7 mouse cellular contexts compared by ENCODE assay signal in genomic region chr12:95698556-95698955, GRCm38 (mm10). TPM values are rescaled to one million over a fixed set of nuclear protein-coding genes. Genes with fewer than 3 reads are reported as not detected.
DNase-seq lines count a peak whose midpoint lies in the region; ATAC-seq lines count a peak whose summit lies in the region.

No protein-coding gene starts in this region.

- no peak for DNase-seq in liver, embryonic 11.5 days (ENCODE audit: low spot score)
- DNase-seq in retina, postnatal 1 day: peak; percentile 47
- DNase-seq in urinary bladder, postnatal 4 days (ENCODE audit: low spot score in 2 of 2): no peak
- DNase-seq in layer of hippocampus, adult 9-10 months (ENCODE audit: low spot score): no peak

- H3K9ac ChIP-seq in liver, embryonic 11.5 days (ENCODE audit: low read depth, low read length): no peak overlapping the region
- H3K9ac ChIP-seq in liver, embryonic 12.5 days: no peak overlapping the region
- H3K9ac ChIP-seq in embryonic facial prominence, embryonic 15.5 days: no peak overlapping the region
- no peak overlapping the region for H3K9ac ChIP-seq in intestine, embryonic 15.5 days

- no peak overlapping the region for H3K27ac ChIP-seq in liver, embryonic 11.5 days (ENCODE audit: low read depth, low read length)
- no peak overlapping the region for H3K27ac ChIP-seq in liver, embryonic 12.5 days
- H3K27ac ChIP-seq in embryonic facial prominence, embryonic 15.5 days (replicated peaks): 0 out of 2 replicates have a peak overlapping the region, but pooled peaks have one; percentile 18
- H3K27ac ChIP-seq in intestine, embryonic 15.5 days: no peak overlapping the region

- no peak for ATAC-seq in liver, embryonic 11.5 days (replicated peaks; ENCODE audit: low FRiP score)
- no peak for ATAC-seq in liver, embryonic 12.5 days
- ATAC-seq in embryonic facial prominence, embryonic 15.5 days (ENCODE audit: insufficient number of reproducible peaks, low FRiP score, low TSS enrichment, low read depth): no peak
- no peak for ATAC-seq in intestine, embryonic 15.5 days

- no peak overlapping the region for H3K4me3 ChIP-seq in liver, embryonic 11.5 days (ENCODE audit: low read depth, low read length)
- no peak overlapping the region for H3K4me3 ChIP-seq in liver, embryonic 12.5 days
- peak overlapping the region; percentile 80 for H3K4me3 ChIP-seq in embryonic facial prominence, embryonic 15.5 days (replicated peaks)
- 0 out of 2 replicates have a peak overlapping the region, but pooled peaks have one; percentile 62 for H3K4me3 ChIP-seq in intestine, embryonic 15.5 days (replicated peaks)

- no peaks in the 10 kb centered on the region for H3K9me3 ChIP-seq in liver, embryonic 11.5 days (ENCODE audit: control insufficient read depth, low read length)
- H3K9me3 ChIP-seq in liver, embryonic 12.5 days (replicated peaks): no peaks in the 10 kb centered on the region
- H3K9me3 ChIP-seq in embryonic facial prominence, embryonic 15.5 days (replicated peaks): no peaks in the 10 kb centered on the region
- no peaks in the 10 kb centered on the region for H3K9me3 ChIP-seq in intestine, embryonic 15.5 days

- H3K4me1 ChIP-seq in liver, embryonic 11.5 days (replicated peaks; ENCODE audit: control insufficient read depth, insufficient read depth, low read length): no peaks in the 10 kb centered on the region
- no peaks in the 10 kb centered on the region for H3K4me1 ChIP-seq in liver, embryonic 12.5 days
- peaks cover 30% of the 10 kb centered on the region for H3K4me1 ChIP-seq in embryonic facial prominence, embryonic 15.5 days
- H3K4me1 ChIP-seq in intestine, embryonic 15.5 days (replicated peaks): peaks cover 9% of the 10 kb centered on the region

- H3K36me3 ChIP-seq in liver, embryonic 11.5 days (ENCODE audit: control insufficient read depth, insufficient read depth, low read length): no peaks in the 10 kb centered on the region
- H3K36me3 ChIP-seq in liver, embryonic 12.5 days: no peaks in the 10 kb centered on the region
- H3K36me3 ChIP-seq in embryonic facial prominence, embryonic 15.5 days: no peaks in the 10 kb centered on the region
- H3K36me3 ChIP-seq in intestine, embryonic 15.5 days: no peaks in the 10 kb centered on the region

- peak overlapping the region; percentile 11; the same call in 1 of the 2 replicates for H3K4me2 ChIP-seq in liver, embryonic 11.5 days
- no peak overlapping the region for H3K4me2 ChIP-seq in liver, embryonic 12.5 days
- peak overlapping the region; percentile 84 for H3K4me2 ChIP-seq in embryonic facial prominence, embryonic 15.5 days (replicated peaks)
- peak overlapping the region; percentile 84 for H3K4me2 ChIP-seq in intestine, embryonic 15.5 days (replicated peaks)

- peaks cover 32% of the 10 kb centered on the region for H3K27me3 ChIP-seq in liver, embryonic 11.5 days (replicated peaks; ENCODE audit: control insufficient read depth, insufficient read depth, low read length)
- peaks cover 48% of the 10 kb centered on the region for H3K27me3 ChIP-seq in liver, embryonic 12.5 days (replicated peaks)
- no peaks in the 10 kb centered on the region for H3K27me3 ChIP-seq in embryonic facial prominence, embryonic 15.5 days
- H3K27me3 ChIP-seq in intestine, embryonic 15.5 days (replicated peaks): 0 out of 2 replicates have a peak, but pooled peaks cover 5% of the 10 kb centered on the region

- 44% methylated on average over 1 of the region's 1 CpGs for WGBS in liver, embryonic 11.5 days
- WGBS in liver, embryonic 12.5 days (ENCODE audit: insufficient replicate concordance): 70% methylated on average over 1 of the region's 1 CpGs
- WGBS in embryonic facial prominence, embryonic 15.5 days: 27% methylated on average over 1 of the region's 1 CpGs
- WGBS in intestine, embryonic 15.5 days: 52% methylated on average over 1 of the region's 1 CpGs

RNA-seq across cellular contexts. Expression of gene Flrt2, which starts 6.5 kb away (rescaled TPM):
- polyA plus RNA-seq in liver, embryonic 11.5 days (2014; fragmentation: Nextera tagmentation; extraction: Ambion mirVana): 8.6 and 9.9 TPM in 2 replicates
- polyA plus RNA-seq in liver, embryonic 12.5 days (2016; fragmentation: Nextera tagmentation; extraction: Ambion mirVana): 2.9 and 4.6 TPM in 2 replicates
- polyA plus RNA-seq in embryonic facial prominence, embryonic 15.5 days (2015; fragmentation: Nextera tagmentation; extraction: Ambion mirVana): 28.1 and 33.6 TPM in 2 replicates
- 17.5 and 19.5 TPM in 2 replicates for polyA plus RNA-seq in intestine, embryonic 15.5 days (2015; fragmentation: Nextera tagmentation; extraction: Ambion mirVana)

Comparison
In these comparisons a context has a peak if more than half of its experiments do, and no peak if none do; other contexts are left out.
1. H3K4me3 ChIP-seq: peak in embryonic facial prominence, embryonic 15.5 days (single experiment) and intestine, embryonic 15.5 days (single experiment); none in liver, embryonic 11.5 days (single experiment) and liver, embryonic 12.5 days (single experiment).